Mouse (Mus musculus) hematopoietic stem cell, adult 5-6 weeks (primary cell): ENCODE measurements around the gene Caprin2. TPM values are rescaled to one million over a fixed set of nuclear protein-coding genes. Genes with fewer than 3 reads are reported as not detected.

Experiments used
- total RNA-seq: library from RNA; stranded (forward); fragments of 172-1452, 232-1000 nt; gene quantifications from 2 replicates; pipeline ENCODE4 v1.2.3, GENCODE M21; 2017

The Caprin2 gene
- total RNA-seq, 1 experiment from 2014 or later, result 42.6 TPM

Other genes starting within 250 kb of the Caprin2 start
- 45.1 and 48.5 TPM in 2 replicates for gene Ipo8, start 64.8 kb downstream of the Caprin2 start, total RNA-seq
- 137 and 180 TPM in 2 replicates for gene Sinhcaf, start 50.2 kb upstream of the Caprin2 start, total RNA-seq
- gene Dennd5b, start 205.4 kb upstream of the Caprin2 start, total RNA-seq, result 6.6 and 7.8 TPM in 2 replicates
- not detected in 2 replicates for gene Gm10203, start 233.9 kb upstream of the Caprin2 start, total RNA-seq
- gene Etfbkmt, start 243.6 kb upstream of the Caprin2 start, total RNA-seq, result 26.8 and 31.1 TPM in 2 replicates